Mouse (Mus musculus): ENCODE results near the gene Palld. TPM values are rescaled to one million over a fixed set of nuclear protein-coding genes. Genes with fewer than 3 reads are reported as not detected.

The Palld gene
- polyA plus RNA-seq, 1 experiment, result 63.6 TPM

- Histone ChIP-seq H3K27me3 (ENCODE audit: control insufficient read depth, insufficient read depth, low read length, poor library complexity, severe bottlenecking) (no peaks in the 10 kb centered on the region), H3K27ac (ENCODE audit: insufficient read depth, low read length) (no peak overlapping the region)
These were observed 53.8 kb downstream of the Palld start for GRCm38 (mm10) chr8:61848581-61849162.

GRCm38 (mm10) chr8:61847494-61847893, 55.0 kb downstream of the Palld start:
- peaks cover 4% of the 10 kb centered on the region; the same call in 1 of the 2 replicates for H3K9me3 ChIP-seq (replicated peaks; ENCODE audit: control insufficient read depth, insufficient read depth, low read length, poor library complexity, severe bottlenecking)

More at GRCm38 (mm10) chr8:61848581-61849162, 53.8 kb downstream of the Palld start:
- Histone ChIP-seq H3K9ac (ENCODE audit: low read depth, poor library complexity, severe bottlenecking) (no peak overlapping the region), H3K4me3 (ENCODE audit: low read depth, low read length) (no peak overlapping the region), H3K9me3 (replicated peaks; ENCODE audit: control insufficient read depth, insufficient read depth, low read length, poor library complexity, severe bottlenecking) (peaks cover 4% of the 10 kb centered on the region; the same call in 1 of the 2 replicates), H3K4me1 (ENCODE audit: control insufficient read depth, insufficient read depth, low read length) (no peaks in the 10 kb centered on the region), H3K36me3 (ENCODE audit: control insufficient read depth, insufficient read depth, low read length, poor library complexity, severe bottlenecking) (no peaks in the 10 kb centered on the region)
- TF ChIP-seq POLR2A (IDR thresholded peaks at IDR 0.05; ENCODE audit: insufficient read depth, low read length), result no peak
- TF ChIP-seq EP300 (IDR thresholded peaks at IDR 0.05; ENCODE audit: insufficient read depth, low read depth, low read length), result no peak
- no peak for TF ChIP-seq CTCF (IDR thresholded peaks at IDR 0.05; ENCODE audit: low read depth, low read length)

GRCm38 (mm10) chr8:61844992-61845391, 57.5 kb downstream of the Palld start:
- no peak for TF ChIP-seq POLR2A (IDR thresholded peaks at IDR 0.05; ENCODE audit: insufficient read depth, low read length)
- no peak overlapping the region for H3K9ac ChIP-seq (ENCODE audit: low read depth, poor library complexity, severe bottlenecking)
- H3K9me3 ChIP-seq (replicated peaks; ENCODE audit: control insufficient read depth, insufficient read depth, low read length, poor library complexity, severe bottlenecking), result peaks cover 4% of the 10 kb centered on the region; the same call in 1 of the 2 replicates
- H3K27ac ChIP-seq (ENCODE audit: insufficient read depth, low read length), result no peak overlapping the region
- H3K4me3 ChIP-seq (ENCODE audit: low read depth, low read length), result no peak overlapping the region
- no peaks in the 10 kb centered on the region for H3K27me3 ChIP-seq (ENCODE audit: control insufficient read depth, insufficient read depth, low read length, poor library complexity, severe bottlenecking)
- H3K36me3 ChIP-seq (ENCODE audit: control insufficient read depth, insufficient read depth, low read length, poor library complexity, severe bottlenecking), result no peaks in the 10 kb centered on the region
- H3K4me1 ChIP-seq (ENCODE audit: control insufficient read depth, insufficient read depth, low read length), result no peaks in the 10 kb centered on the region

More at GRCm38 (mm10) chr8:61847494-61847893, 55.0 kb downstream of the Palld start:
- TF ChIP-seq POLR2A (IDR thresholded peaks at IDR 0.05; ENCODE audit: insufficient read depth, low read length), result no peak
- no peak overlapping the region for H3K9ac ChIP-seq (ENCODE audit: low read depth, poor library complexity, severe bottlenecking)
- no peaks in the 10 kb centered on the region for H3K4me1 ChIP-seq (ENCODE audit: control insufficient read depth, insufficient read depth, low read length)
- no peak overlapping the region for H3K27ac ChIP-seq (ENCODE audit: insufficient read depth, low read length)
- no peaks in the 10 kb centered on the region for H3K27me3 ChIP-seq (ENCODE audit: control insufficient read depth, insufficient read depth, low read length, poor library complexity, severe bottlenecking)
- H3K36me3 ChIP-seq (ENCODE audit: control insufficient read depth, insufficient read depth, low read length, poor library complexity, severe bottlenecking), result no peaks in the 10 kb centered on the region
- no peak overlapping the region for H3K4me3 ChIP-seq (ENCODE audit: low read depth, low read length)

GRCm38 (mm10) chr8:61844575-61844974, 57.9 kb downstream of the Palld start:
- H3K36me3 ChIP-seq (ENCODE audit: control insufficient read depth, insufficient read depth, low read length, poor library complexity, severe bottlenecking), result no peaks in the 10 kb centered on the region
- no peak for TF ChIP-seq EP300 (IDR thresholded peaks at IDR 0.05; ENCODE audit: insufficient read depth, low read depth, low read length)
- TF ChIP-seq POLR2A (IDR thresholded peaks at IDR 0.05; ENCODE audit: insufficient read depth, low read length), result no peak
- no peak for TF ChIP-seq CTCF (IDR thresholded peaks at IDR 0.05; ENCODE audit: low read depth, low read length)

GRCm38 (mm10) chr8:61843776-61844175, 58.7 kb downstream of the Palld start:
- H3K27ac ChIP-seq (ENCODE audit: insufficient read depth, low read length), result no peak overlapping the region
- no peaks in the 10 kb centered on the region for H3K9me3 ChIP-seq (replicated peaks; ENCODE audit: control insufficient read depth, insufficient read depth, low read length, poor library complexity, severe bottlenecking)
- H3K27me3 ChIP-seq (ENCODE audit: control insufficient read depth, insufficient read depth, low read length, poor library complexity, severe bottlenecking), result no peaks in the 10 kb centered on the region
- no peaks in the 10 kb centered on the region for H3K4me1 ChIP-seq (ENCODE audit: control insufficient read depth, insufficient read depth, low read length)
- TF ChIP-seq CTCF (IDR thresholded peaks at IDR 0.05; ENCODE audit: low read depth, low read length), result no peak
- no peak for TF ChIP-seq EP300 (IDR thresholded peaks at IDR 0.05; ENCODE audit: insufficient read depth, low read depth, low read length)
- no peak for TF ChIP-seq POLR2A (IDR thresholded peaks at IDR 0.05; ENCODE audit: insufficient read depth, low read length)
- no peaks in the 10 kb centered on the region for H3K36me3 ChIP-seq (ENCODE audit: control insufficient read depth, insufficient read depth, low read length, poor library complexity, severe bottlenecking)
- no peak overlapping the region for H3K4me3 ChIP-seq (ENCODE audit: low read depth, low read length)
- H3K9ac ChIP-seq (ENCODE audit: low read depth, poor library complexity, severe bottlenecking), result no peak overlapping the region

More at GRCm38 (mm10) chr8:61844575-61844974, 57.9 kb downstream of the Palld start:
- peaks cover 4% of the 10 kb centered on the region; the same call in 1 of the 2 replicates for H3K9me3 ChIP-seq (replicated peaks; ENCODE audit: control insufficient read depth, insufficient read depth, low read length, poor library complexity, severe bottlenecking)
- no peak overlapping the region for H3K9ac ChIP-seq (ENCODE audit: low read depth, poor library complexity, severe bottlenecking)
- H3K27ac ChIP-seq (ENCODE audit: insufficient read depth, low read length), result no peak overlapping the region
- no peaks in the 10 kb centered on the region for H3K27me3 ChIP-seq (ENCODE audit: control insufficient read depth, insufficient read depth, low read length, poor library complexity, severe bottlenecking)
- H3K4me3 ChIP-seq (ENCODE audit: low read depth, low read length), result no peak overlapping the region
- no peaks in the 10 kb centered on the region for H3K4me1 ChIP-seq (ENCODE audit: control insufficient read depth, insufficient read depth, low read length)

GRCm38 (mm10) chr8:61833211-61833610, 69.3 kb downstream of the Palld start:
- Histone ChIP-seq H3K4me1 (ENCODE audit: control insufficient read depth, insufficient read depth, low read length) (no peaks in the 10 kb centered on the region), H3K27ac (ENCODE audit: insufficient read depth, low read length) (no peak overlapping the region), H3K27me3 (ENCODE audit: control insufficient read depth, insufficient read depth, low read length, poor library complexity, severe bottlenecking) (no peaks in the 10 kb centered on the region), H3K9me3 (replicated peaks; ENCODE audit: control insufficient read depth, insufficient read depth, low read length, poor library complexity, severe bottlenecking) (no peaks in the 10 kb centered on the region), H3K9ac (ENCODE audit: low read depth, poor library complexity, severe bottlenecking) (no peak overlapping the region), H3K36me3 (ENCODE audit: control insufficient read depth, insufficient read depth, low read length, poor library complexity, severe bottlenecking) (no peaks in the 10 kb centered on the region), H3K4me3 (ENCODE audit: low read depth, low read length) (no peak overlapping the region)
- TF ChIP-seq EP300 (IDR thresholded peaks at IDR 0.05; ENCODE audit: insufficient read depth, low read depth, low read length), result no peak
- TF ChIP-seq POLR2A (IDR thresholded peaks at IDR 0.05; ENCODE audit: insufficient read depth, low read length), result no peak
- TF ChIP-seq CTCF (IDR thresholded peaks at IDR 0.05; ENCODE audit: low read depth, low read length), result no peak

Measured in ES-Bruce4 (cell line).